Comparison of ENCODE assay signal across 28 mouse cellular contexts in the genomic region with DNA sequence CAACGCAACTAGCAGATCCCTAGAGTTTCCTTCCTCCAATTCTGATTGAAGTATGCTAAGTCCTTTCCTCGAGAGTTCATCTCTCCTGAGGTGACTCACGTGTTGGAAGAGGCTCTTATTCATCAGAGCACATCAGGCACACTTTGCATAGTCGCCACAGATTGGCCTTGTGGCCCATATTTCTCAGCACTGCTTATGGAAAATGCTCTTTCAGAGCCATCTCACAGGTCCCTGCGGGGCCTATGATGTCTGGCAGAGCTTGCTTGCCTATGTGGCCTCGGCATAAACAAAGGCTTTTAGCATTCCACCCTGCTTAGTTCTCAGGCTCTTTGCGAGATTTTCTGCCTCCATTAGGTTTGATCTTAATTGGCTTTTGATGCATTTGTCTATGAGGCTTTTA.
DNase-seq lines count a peak whose midpoint lies in the region; ATAC-seq and TF ChIP-seq lines count a peak whose summit lies in the region.
"Had no signal": no experiment of that assay in that cellular context is flagged by ENCODE, and none has a peak within 500 bp of the region (broad histone marks: within the 10 kb centered on the region; RNA-seq: fewer than 3 reads in every experiment).

No protein-coding gene starts in this region.

- H3K27me3 ChIP-seq in midbrain, embryonic 13.5 days: no peaks in the 10 kb centered on the region
- H3K27me3 ChIP-seq in midbrain, postnatal 0 days (ENCODE audit: insufficient read depth, low read length): no peaks in the 10 kb centered on the region
- no peaks in the 10 kb centered on the region for H3K27me3 ChIP-seq in midbrain, embryonic 14.5 days (ENCODE audit: control insufficient read depth, insufficient read depth, low read length)
- H3K27me3 ChIP-seq: CH12.LX; intestine, embryonic 15.5 days; liver, embryonic 15.5 days; lung, embryonic 15.5 days; stomach, embryonic 15.5 days had no signal

- no peak overlapping the region for H3K9ac ChIP-seq in midbrain, embryonic 13.5 days (replicated peaks)
- no peak overlapping the region for H3K9ac ChIP-seq in midbrain, postnatal 0 days (replicated peaks; ENCODE audit: low read length, poor library complexity, severe bottlenecking)
- H3K9ac ChIP-seq in midbrain, embryonic 14.5 days (replicated peaks; ENCODE audit: low read length): no peak overlapping the region
- H3K9ac ChIP-seq: intestine, embryonic 15.5 days; liver, embryonic 15.5 days; lung, embryonic 15.5 days; stomach, embryonic 15.5 days had no signal

- peak; percentile 80 for ATAC-seq in midbrain, embryonic 13.5 days
- ATAC-seq in midbrain, postnatal 0 days (ENCODE audit: low FRiP score): no peak
- ATAC-seq in midbrain, embryonic 14.5 days (ENCODE audit: low FRiP score, low TSS enrichment): peak; percentile 64; the same call in 1 of the 2 replicates
- ATAC-seq: intestine, embryonic 15.5 days had no signal

- H3K4me1 ChIP-seq in midbrain, embryonic 13.5 days (replicated peaks): no peaks in the 10 kb centered on the region
- no peaks in the 10 kb centered on the region for H3K4me1 ChIP-seq in midbrain, postnatal 0 days (ENCODE audit: insufficient read depth, low read length)
- H3K4me1 ChIP-seq in midbrain, embryonic 14.5 days (ENCODE audit: control insufficient read depth, insufficient read depth, low read length): 0 out of 2 replicates have a peak, but pooled peaks cover 4% of the 10 kb centered on the region
- H3K4me1 ChIP-seq: intestine, embryonic 15.5 days; limb, embryonic 10.5 days; liver, embryonic 15.5 days; lung, embryonic 15.5 days; stomach, embryonic 15.5 days had no signal

- H3K9me3 ChIP-seq in midbrain, embryonic 13.5 days: no peaks in the 10 kb centered on the region
- no peaks in the 10 kb centered on the region for H3K9me3 ChIP-seq in midbrain, postnatal 0 days (ENCODE audit: low read length)
- H3K9me3 ChIP-seq in midbrain, embryonic 14.5 days (ENCODE audit: control insufficient read depth, low read length): no peaks in the 10 kb centered on the region
- H3K9me3 ChIP-seq: forebrain, embryonic 10.5 days; intestine, embryonic 15.5 days; limb, embryonic 10.5 days; liver, embryonic 15.5 days; lung, embryonic 15.5 days; stomach, embryonic 15.5 days had no signal

- no peak overlapping the region for H3K4me3 ChIP-seq in midbrain, embryonic 13.5 days (replicated peaks)
- H3K4me3 ChIP-seq in midbrain, postnatal 0 days (ENCODE audit: low read depth, low read length): no peak overlapping the region
- H3K4me3 ChIP-seq in midbrain, embryonic 14.5 days (replicated peaks; ENCODE audit: low read depth, low read length): no peak overlapping the region
- H3K4me3 ChIP-seq: forebrain, embryonic 10.5 days; intestine, embryonic 15.5 days; limb, embryonic 10.5 days; liver, embryonic 15.5 days; lung, embryonic 15.5 days; myocyte; stomach, embryonic 15.5 days had no signal

- no peak overlapping the region for H3K4me2 ChIP-seq in midbrain, embryonic 13.5 days (replicated peaks)
- H3K4me2 ChIP-seq in midbrain, postnatal 0 days (ENCODE audit: low read depth, low read length, poor library complexity, severe bottlenecking): no peak overlapping the region
- H3K4me2 ChIP-seq in midbrain, embryonic 14.5 days (ENCODE audit: low read length): no peak overlapping the region
- H3K4me2 ChIP-seq: heart, embryonic 11.5 days; intestine, embryonic 15.5 days; liver, embryonic 15.5 days; lung, embryonic 15.5 days; stomach, embryonic 15.5 days had no signal

- no peaks in the 10 kb centered on the region for H3K36me3 ChIP-seq in midbrain, embryonic 13.5 days
- no peaks in the 10 kb centered on the region for H3K36me3 ChIP-seq in midbrain, postnatal 0 days (ENCODE audit: insufficient read depth, low read length)
- H3K36me3 ChIP-seq in midbrain, embryonic 14.5 days (ENCODE audit: control insufficient read depth, insufficient read depth, low read length): no peaks in the 10 kb centered on the region
- H3K36me3 ChIP-seq: forebrain, embryonic 10.5 days; G1E; intestine, embryonic 15.5 days; limb, embryonic 10.5 days; liver, embryonic 15.5 days; lung, embryonic 15.5 days; stomach, embryonic 15.5 days had no signal

- no peak overlapping the region for H3K27ac ChIP-seq in midbrain, embryonic 13.5 days
- no peak overlapping the region for H3K27ac ChIP-seq in midbrain, postnatal 0 days (ENCODE audit: low read depth, low read length)
- H3K27ac ChIP-seq in midbrain, embryonic 14.5 days (replicated peaks; ENCODE audit: low read depth, low read length): no peak overlapping the region
- H3K27ac ChIP-seq: forebrain, embryonic 10.5 days; intestine, embryonic 15.5 days; limb, embryonic 10.5 days; liver, embryonic 15.5 days; lung, embryonic 15.5 days; stomach, embryonic 15.5 days had no signal

- peak; percentile 46 for DNase-seq in heart, adult 11 months
- DNase-seq in heart, adult 9 months (ENCODE audit: low spot score in 2 of 2): no peak
- no peak for DNase-seq in midbrain, postnatal 0 days (ENCODE audit: low spot score)
- peak; percentile 54 for DNase-seq in midbrain, embryonic 14.5 days
- peak; percentile 40 for DNase-seq in retina, postnatal 1 day
- no peak for DNase-seq in thymus, postnatal 4 days
- DNase-seq: adrenal gland, adult 2 months; B cell, adult 2 months; cerebellum, adult 11-12 months; cerebellum, postnatal 14 days; kidney, adult 8-10 months; kidney, postnatal 10 days; liver; lung, postnatal 4 days; right cerebral cortex, adult 18-20 months; right cerebral cortex, postnatal 4 days; thymus, postnatal 25 days had no signal

- no peak for TF ChIP-seq CTCF in midbrain, postnatal 0 days (IDR thresholded peaks at IDR 0.05)

- 33% methylated on average over 7 of the region's 7 CpGs for WGBS in midbrain, embryonic 13.5 days
- 31% methylated on average over 7 of the region's 7 CpGs for WGBS in midbrain, postnatal 0 days
- 38% methylated on average over 7 of the region's 7 CpGs for WGBS in midbrain, embryonic 14.5 days

Comparison
In these comparisons a context has a peak if more than half of its experiments do, and no peak if none do; other contexts are left out.
1. DNase-seq: peak in heart, adult 11 months (single experiment), midbrain, embryonic 14.5 days (single experiment) and retina, postnatal 1 day (single experiment); none in heart, adult 9 months (0 of 2), midbrain, postnatal 0 days (single experiment) and thymus, postnatal 4 days (single experiment).